Comparison of ENCODE assay signal across 10 mouse cellular contexts in the genomic region with DNA sequence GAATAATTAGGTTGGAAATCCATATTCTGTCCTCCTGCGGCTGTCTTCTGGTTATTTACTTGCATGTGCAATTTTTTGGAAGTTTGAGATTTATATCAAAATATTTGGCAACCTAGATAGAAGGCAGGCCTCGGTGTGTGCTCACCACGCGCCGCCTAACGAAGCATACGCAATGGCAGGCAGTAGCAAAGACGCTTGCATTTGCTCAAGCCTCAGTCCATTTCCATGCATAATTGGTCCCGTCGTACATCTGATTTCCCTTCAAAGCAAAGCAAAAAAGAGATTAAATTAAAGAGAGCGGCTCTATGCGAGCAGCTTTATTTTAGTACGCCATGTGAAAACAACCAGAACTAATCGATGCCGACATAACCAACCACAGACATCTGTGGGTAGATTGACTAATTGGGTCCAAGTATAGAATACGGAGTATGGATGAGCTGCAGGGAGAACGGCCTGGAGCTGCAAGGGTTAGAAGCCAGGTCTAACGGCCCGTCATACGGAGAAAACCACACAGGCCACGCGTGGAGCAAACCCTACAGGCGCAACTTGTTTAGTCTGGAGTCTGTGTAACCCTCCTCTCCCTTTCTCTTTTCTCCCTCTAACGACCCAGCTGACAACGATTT. TPM values are rescaled to one million over a fixed set of nuclear protein-coding genes. Genes with fewer than 3 reads are reported as not detected.
DNase-seq lines count a peak whose midpoint lies in the region; ATAC-seq lines count a peak whose summit lies in the region.
"Had no signal": no experiment of that assay in that cellular context is flagged by ENCODE, and none has a peak within 500 bp of the region (broad histone marks: within the 10 kb centered on the region; RNA-seq: fewer than 3 reads in every experiment).

No protein-coding gene starts in this region.

- no peak overlapping the region for H3K9ac ChIP-seq in midbrain, embryonic 13.5 days (replicated peaks)
- no peak overlapping the region for H3K9ac ChIP-seq in midbrain, embryonic 11.5 days (ENCODE audit: low read length)
- no peak overlapping the region for H3K9ac ChIP-seq in embryonic facial prominence, embryonic 15.5 days
- no peak overlapping the region for H3K9ac ChIP-seq in hindbrain, embryonic 16.5 days (ENCODE audit: low read depth, low read length)
- no peak overlapping the region for H3K9ac ChIP-seq in kidney, embryonic 15.5 days

- H3K4me1 ChIP-seq in midbrain, embryonic 13.5 days (replicated peaks), result peaks cover 18% of the 10 kb centered on the region
- peaks cover 2% of the 10 kb centered on the region; the same call in 1 of the 2 replicates for H3K4me1 ChIP-seq in midbrain, embryonic 11.5 days (ENCODE audit: control insufficient read depth, insufficient read depth, low read length)
- H3K4me1 ChIP-seq in embryonic facial prominence, embryonic 15.5 days, result peaks cover 26% of the 10 kb centered on the region
- H3K4me1 ChIP-seq in hindbrain, embryonic 16.5 days (ENCODE audit: control insufficient read depth, insufficient read depth, low read depth, low read length), result peaks cover 3% of the 10 kb centered on the region; the same call in 1 of the 2 replicates
- H3K4me1 ChIP-seq in kidney, embryonic 15.5 days, result 0 out of 2 replicates have a peak, but pooled peaks cover 3% of the 10 kb centered on the region

- H3K36me3 ChIP-seq in midbrain, embryonic 13.5 days, result no peaks in the 10 kb centered on the region
- no peaks in the 10 kb centered on the region for H3K36me3 ChIP-seq in midbrain, embryonic 11.5 days (ENCODE audit: control insufficient read depth, insufficient read depth, low read length)
- H3K36me3 ChIP-seq in embryonic facial prominence, embryonic 15.5 days, result no peaks in the 10 kb centered on the region
- H3K36me3 ChIP-seq in hindbrain, embryonic 16.5 days (ENCODE audit: control insufficient read depth, insufficient read depth, low read length), result no peaks in the 10 kb centered on the region
- H3K36me3 ChIP-seq in kidney, embryonic 15.5 days, result no peaks in the 10 kb centered on the region

- 36% methylated on average over 25 of the region's 25 CpGs for WGBS in midbrain, embryonic 13.5 days
- WGBS in midbrain, embryonic 11.5 days, result 68% methylated on average over 25 of the region's 25 CpGs
- 24% methylated on average over 25 of the region's 25 CpGs for WGBS in embryonic facial prominence, embryonic 15.5 days
- WGBS in hindbrain, embryonic 16.5 days, result 39% methylated on average over 25 of the region's 25 CpGs
- WGBS in kidney, embryonic 15.5 days, result 63% methylated on average over 25 of the region's 25 CpGs

- H3K4me2 ChIP-seq in midbrain, embryonic 13.5 days (replicated peaks), result peak overlapping the region; percentile 18
- no peak overlapping the region for H3K4me2 ChIP-seq in midbrain, embryonic 11.5 days
- H3K4me2 ChIP-seq in embryonic facial prominence, embryonic 15.5 days (replicated peaks), result peak overlapping the region; percentile 28
- H3K4me2 ChIP-seq in hindbrain, embryonic 16.5 days (ENCODE audit: low read length), result peak overlapping the region; percentile 35
- H3K4me2 ChIP-seq in kidney, embryonic 15.5 days, result no peak overlapping the region

- no peak for DNase-seq in midbrain, embryonic 11.5 days (ENCODE audit: low spot score, missing footprints)
- peak; percentile 89 for DNase-seq in retina, embryonic 14.5 days (ENCODE audit: low spot score)
- DNase-seq in cerebellum, adult 9-10 months, result no peak
- no peak for DNase-seq in layer of hippocampus, adult 11-12 months (ENCODE audit: low spot score)
- DNase-seq: heart, adult 2 months; kidney, postnatal 4 days had no signal

- no peaks in the 10 kb centered on the region for H3K9me3 ChIP-seq in midbrain, embryonic 13.5 days
- no peaks in the 10 kb centered on the region for H3K9me3 ChIP-seq in midbrain, embryonic 11.5 days (ENCODE audit: control insufficient read depth, low read length)
- H3K9me3 ChIP-seq in embryonic facial prominence, embryonic 15.5 days (replicated peaks), result no peaks in the 10 kb centered on the region
- no peaks in the 10 kb centered on the region for H3K9me3 ChIP-seq in hindbrain, embryonic 16.5 days (ENCODE audit: control insufficient read depth, low read length)
- H3K9me3 ChIP-seq in kidney, embryonic 15.5 days (replicated peaks), result no peaks in the 10 kb centered on the region

- ATAC-seq in midbrain, embryonic 13.5 days, result peak; percentile 87
- ATAC-seq in midbrain, embryonic 11.5 days (ENCODE audit: low FRiP score), result no peak
- peak; percentile 86 for ATAC-seq in embryonic facial prominence, embryonic 15.5 days (ENCODE audit: insufficient number of reproducible peaks, low FRiP score, low TSS enrichment, low read depth)
- ATAC-seq in hindbrain, embryonic 16.5 days, result peak; percentile 58; the same call in 1 of the 2 replicates
- ATAC-seq in kidney, embryonic 15.5 days (replicated peaks; ENCODE audit: low FRiP score), result no peak

- H3K4me3 ChIP-seq in midbrain, embryonic 13.5 days (replicated peaks), result no peak overlapping the region
- no peak overlapping the region for H3K4me3 ChIP-seq in midbrain, embryonic 11.5 days (ENCODE audit: low read depth, low read length)
- no peak overlapping the region for H3K4me3 ChIP-seq in embryonic facial prominence, embryonic 15.5 days (replicated peaks)
- no peak overlapping the region for H3K4me3 ChIP-seq in hindbrain, embryonic 16.5 days (ENCODE audit: low read length)
- H3K4me3 ChIP-seq in kidney, embryonic 15.5 days (replicated peaks), result no peak overlapping the region
- H3K4me3 ChIP-seq: heart, adult 2 months had no signal

- peaks cover 8% of the 10 kb centered on the region; the same call in 1 of the 2 replicates for H3K27me3 ChIP-seq in midbrain, embryonic 13.5 days
- H3K27me3 ChIP-seq in midbrain, embryonic 11.5 days (ENCODE audit: control insufficient read depth, insufficient read depth, low read length), result no peaks in the 10 kb centered on the region
- no peaks in the 10 kb centered on the region for H3K27me3 ChIP-seq in embryonic facial prominence, embryonic 15.5 days
- no peaks in the 10 kb centered on the region for H3K27me3 ChIP-seq in hindbrain, embryonic 16.5 days (replicated peaks; ENCODE audit: control insufficient read depth, insufficient read depth, low read length)
- no peaks in the 10 kb centered on the region for H3K27me3 ChIP-seq in kidney, embryonic 15.5 days

- no peak overlapping the region for H3K27ac ChIP-seq in midbrain, embryonic 13.5 days
- H3K27ac ChIP-seq in midbrain, embryonic 11.5 days (ENCODE audit: low read depth, low read length), result no peak overlapping the region
- H3K27ac ChIP-seq in embryonic facial prominence, embryonic 15.5 days (replicated peaks), result peak overlapping the region; percentile 71
- H3K27ac ChIP-seq in hindbrain, embryonic 16.5 days (ENCODE audit: low read depth, low read length), result no peak overlapping the region
- no peak overlapping the region for H3K27ac ChIP-seq in kidney, embryonic 15.5 days
- H3K27ac ChIP-seq: heart, adult 2 months had no signal

RNA-seq across cellular contexts. Expression of a gene that starts 55.2 kb away (rescaled TPM):
- 374 and 398 TPM in 2 replicates for polyA plus RNA-seq in midbrain, embryonic 13.5 days (2015; fragmentation: Nextera tagmentation; extraction: Ambion mirVana)
- polyA plus RNA-seq in midbrain, embryonic 11.5 days (2014; fragmentation: Nextera tagmentation; extraction: Ambion mirVana), result 430 and 474 TPM in 2 replicates
- 525 and 532 TPM in 2 replicates for polyA plus RNA-seq in embryonic facial prominence, embryonic 15.5 days (2015; fragmentation: Nextera tagmentation; extraction: Ambion mirVana)
- polyA plus RNA-seq in hindbrain, embryonic 16.5 days (2015; fragmentation: Nextera tagmentation; extraction: Ambion mirVana), result 257 and 276 TPM in 2 replicates
- polyA plus RNA-seq in kidney, embryonic 15.5 days (2015; fragmentation: Nextera tagmentation; extraction: Ambion mirVana), result 579 and 581 TPM in 2 replicates

Comparison
In these comparisons a context has a peak if more than half of its experiments do, and no peak if none do; other contexts are left out.
1. ATAC-seq: peak in midbrain, embryonic 13.5 days (single experiment), embryonic facial prominence, embryonic 15.5 days (single experiment) and hindbrain, embryonic 16.5 days (single experiment); none in midbrain, embryonic 11.5 days (single experiment) and kidney, embryonic 15.5 days (single experiment).
2. H3K4me2 ChIP-seq: peak in midbrain, embryonic 13.5 days (single experiment), embryonic facial prominence, embryonic 15.5 days (single experiment) and hindbrain, embryonic 16.5 days (single experiment); none in midbrain, embryonic 11.5 days (single experiment) and kidney, embryonic 15.5 days (single experiment).